Mouse (Mus musculus) kidney, postnatal 14 days (tissue): ENCODE measurements at regions not wholly inside any gene's neighbourhood (a gene's known extent, or its start where the extent isn't known, plus 50 kb on each side); places are given as distances from the start of the nearest gene placed in this dataset.

ENCODE experiments used
- DNase-seq: peaks from one replicate; pipeline ENCODE4 v3.0.0; 2022; ENCODE audit warnings: mixed read lengths

DNA sequence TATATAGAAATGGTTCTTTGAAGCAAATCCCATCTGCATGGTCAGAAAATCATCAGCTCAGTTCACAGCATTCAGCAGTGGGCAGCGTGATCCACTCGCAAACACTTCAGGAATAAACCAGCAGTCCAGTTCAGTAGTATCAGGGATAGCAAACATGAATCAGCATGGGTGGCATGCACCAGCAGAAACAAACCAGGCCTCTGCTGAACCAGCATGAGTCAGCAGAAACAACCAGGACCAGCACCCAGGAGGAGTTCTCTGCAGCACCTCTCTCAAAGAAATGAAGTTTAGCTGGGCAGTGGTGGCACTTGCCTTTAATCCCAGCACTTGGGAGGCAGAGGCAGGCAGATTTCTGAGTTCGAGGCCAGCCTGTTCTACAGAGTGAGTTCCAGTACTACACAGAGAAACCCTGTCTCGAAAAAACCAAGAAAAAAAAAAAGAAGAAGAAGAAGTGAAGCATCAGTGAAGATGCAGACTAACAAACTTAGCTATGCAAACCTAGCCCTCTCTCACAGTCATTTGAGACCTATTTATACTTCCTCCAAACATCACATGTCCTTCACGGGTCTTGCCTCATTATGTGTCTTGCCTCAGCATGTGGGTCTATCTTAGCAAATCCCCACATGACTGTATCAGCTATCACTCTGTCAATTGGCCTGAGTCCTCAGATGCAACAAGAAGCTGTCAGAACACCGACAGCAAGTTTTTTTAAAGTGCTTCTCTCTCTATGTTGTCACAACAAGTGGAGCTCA, 80.2 kb downstream of the Fthl17a start:
- no peak for DNase-seq

DNA sequence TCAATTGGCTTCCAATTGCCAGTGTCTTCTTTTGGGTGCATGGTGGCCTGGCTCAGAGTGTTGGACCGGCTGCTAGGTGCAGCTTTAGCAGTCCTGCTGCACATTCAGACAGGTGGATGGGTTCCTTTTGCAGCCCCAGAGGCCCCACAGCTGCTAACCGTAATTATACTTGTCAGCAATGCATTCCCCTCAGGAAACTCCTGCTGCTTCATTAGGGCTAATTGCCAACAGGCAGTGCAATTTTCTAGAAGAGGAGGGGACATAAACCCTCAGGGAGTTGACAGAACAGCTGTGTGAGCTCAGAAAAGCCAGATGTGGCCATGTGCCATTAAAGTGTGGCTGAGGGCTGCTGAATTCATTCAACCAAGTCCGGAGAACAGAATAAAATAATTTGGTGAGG, 94.0 kb downstream of the Fthl17a start:
- DNase-seq = peak; percentile 41

DNA sequence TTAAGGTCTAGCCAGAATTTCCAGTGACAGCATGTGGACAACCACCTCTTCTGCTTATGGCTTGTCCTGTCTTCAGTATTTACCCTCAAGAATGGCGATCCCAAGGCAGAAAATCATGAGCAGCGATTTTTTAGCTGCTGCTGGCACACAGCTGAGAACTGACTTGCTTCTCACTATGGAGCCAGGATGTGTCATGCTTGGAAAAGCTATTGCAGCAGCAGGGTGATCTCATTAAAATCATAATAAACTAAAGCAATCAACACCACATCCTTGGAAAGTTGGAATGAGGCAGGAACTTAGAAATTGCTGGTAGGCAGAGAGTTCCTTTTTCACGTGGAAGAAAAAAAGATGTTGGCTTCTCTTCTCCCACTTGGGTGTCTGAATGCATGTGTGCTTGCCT, 125.8 kb downstream of the Fthl17a start:
- DNase-seq = no peak

DNA sequence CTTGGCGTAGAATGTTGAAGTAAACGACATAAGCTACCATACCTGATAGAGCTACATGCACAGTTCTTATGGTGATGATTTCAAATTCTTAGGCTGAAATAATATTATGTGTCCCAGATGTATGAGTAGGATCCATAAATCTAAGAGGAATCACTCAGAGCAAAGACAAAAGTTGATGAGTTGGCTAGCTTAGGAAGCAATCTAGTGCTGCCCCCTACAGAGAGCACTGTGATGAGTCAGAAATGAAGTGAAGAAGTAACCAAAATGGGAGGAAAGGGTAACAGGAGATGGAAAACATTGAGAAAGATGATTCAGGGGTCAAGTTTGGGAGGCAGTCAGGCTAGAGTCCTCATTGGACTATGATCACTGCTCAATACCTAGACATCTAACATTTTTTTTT, 135.0 kb downstream of the Fthl17a start:
- no peak for DNase-seq
